25 mouse cellular contexts compared by ENCODE assay signal in genomic region chr2:180897857-180898256, GRCm38 (mm10). TPM values are rescaled to one million over a fixed set of nuclear protein-coding genes. Genes with fewer than 3 reads are reported as not detected.
DNase-seq lines count a peak whose midpoint lies in the region; ATAC-seq and TF ChIP-seq lines count a peak whose summit lies in the region.
"Had no signal": no experiment of that assay in that cellular context is flagged by ENCODE, and none has a peak within 500 bp of the region (broad histone marks: within the 10 kb centered on the region; RNA-seq: fewer than 3 reads in every experiment).

No protein-coding gene starts in this region.

- ATAC-seq in forebrain, embryonic 13.5 days: no peak
- no peak for ATAC-seq in hindbrain, postnatal 0 days
- ATAC-seq: intestine, postnatal 0 days had no signal

- H3K4me2 ChIP-seq in forebrain, embryonic 13.5 days: no peak overlapping the region
- no peak overlapping the region for H3K4me2 ChIP-seq in hindbrain, postnatal 0 days (ENCODE audit: low read depth, low read length)
- H3K4me2 ChIP-seq: heart, embryonic 11.5 days; liver, embryonic 11.5 days; lung, embryonic 14.5 days had no signal

- 73% methylated on average over 6 of the region's 6 CpGs for WGBS in forebrain, embryonic 13.5 days
- 81% methylated on average over 6 of the region's 6 CpGs for WGBS in forebrain, embryonic 10.5 days
- 57% methylated on average over 6 of the region's 6 CpGs for WGBS in hindbrain, postnatal 0 days
- 31% methylated on average over 6 of the region's 6 CpGs for WGBS in olfactory bulb, adult 2 months
- WGBS in heart, adult 2 months: 66% methylated on average over 6 of the region's 6 CpGs

- H3K9ac ChIP-seq in forebrain, embryonic 13.5 days: no peak overlapping the region
- no peak overlapping the region for H3K9ac ChIP-seq in hindbrain, postnatal 0 days (replicated peaks; ENCODE audit: low read length)
- H3K9ac ChIP-seq in heart, adult 2 months (ENCODE audit: low read depth, low read length): no peak overlapping the region
- H3K9ac ChIP-seq: lung, embryonic 14.5 days had no signal

- H3K4me1 ChIP-seq in forebrain, embryonic 13.5 days: peaks cover 30% of the 10 kb centered on the region
- peaks cover 43% of the 10 kb centered on the region for H3K4me1 ChIP-seq in forebrain, embryonic 10.5 days
- no peaks in the 10 kb centered on the region for H3K4me1 ChIP-seq in hindbrain, postnatal 0 days (ENCODE audit: insufficient read depth, low read length)
- peaks cover 29% of the 10 kb centered on the region for H3K4me1 ChIP-seq in olfactory bulb, adult 2 months (ENCODE audit: control insufficient read depth, insufficient read depth, low read length)
- no peaks in the 10 kb centered on the region; the same call in 1 of the 2 replicates for H3K4me1 ChIP-seq in heart, adult 2 months (ENCODE audit: control insufficient read depth, insufficient read depth, low read length)

- no peak overlapping the region for H3K4me3 ChIP-seq in forebrain, embryonic 13.5 days
- no peak overlapping the region for H3K4me3 ChIP-seq in forebrain, embryonic 10.5 days
- H3K4me3 ChIP-seq in hindbrain, postnatal 0 days (ENCODE audit: low read length): no peak overlapping the region
- H3K4me3 ChIP-seq in olfactory bulb, adult 2 months (ENCODE audit: insufficient read depth, low read depth, low read length): no peak overlapping the region
- H3K4me3 ChIP-seq in heart, adult 2 months: no peak overlapping the region

- H3K79me2 ChIP-seq in heart, adult 2 months (replicated peaks; ENCODE audit: control insufficient read depth, insufficient read depth, low read length): no peaks in the 10 kb centered on the region

- DNase-seq in forebrain, embryonic 10.5 days (ENCODE audit: extremely low spot score, low spot score): no peak
- peak; percentile 18 for DNase-seq in right cerebral cortex, adult 18-20 months
- DNase-seq in right cerebral cortex, postnatal 36 days (ENCODE audit: low spot score in 2 of 2): no peak
- DNase-seq in hindbrain, postnatal 0 days (ENCODE audit: low spot score): no peak
- DNase-seq in heart, adult 2 months: no peak
- DNase-seq in spleen, postnatal 10 days (ENCODE audit: low spot score in 2 of 2): no peak
- DNase-seq: cerebellum, adult 18-20 months; embryo, embryonic 11 days; gastrocnemius, postnatal 36 days; heart, postnatal 36 days; kidney, postnatal 10 days; left cerebral cortex, postnatal 4 days; lung, embryonic 14.5 days; thymus, postnatal 4 days had no signal

- no peaks in the 10 kb centered on the region for H3K27me3 ChIP-seq in forebrain, embryonic 13.5 days
- peaks cover 32% of the 10 kb centered on the region for H3K27me3 ChIP-seq in forebrain, embryonic 10.5 days (ENCODE audit: poor library complexity, severe bottlenecking)
- no peaks in the 10 kb centered on the region for H3K27me3 ChIP-seq in hindbrain, postnatal 0 days (ENCODE audit: insufficient read depth, low read length)
- peaks cover 18% of the 10 kb centered on the region for H3K27me3 ChIP-seq in heart, adult 2 months (ENCODE audit: control insufficient read depth, insufficient read depth, low read length)

- no peak for TF ChIP-seq CTCF in hindbrain, postnatal 0 days (IDR thresholded peaks at IDR 0.05; ENCODE audit: low read depth)
- TF ChIP-seq CTCF in olfactory bulb, adult 2 months (IDR thresholded peaks at IDR 0.05; ENCODE audit: insufficient read depth, low read depth, low read length): no peak
- no peak for TF ChIP-seq CTCF in heart, adult 2 months (IDR thresholded peaks at IDR 0.05)

- no peak for TF ChIP-seq POLR2A in olfactory bulb, adult 2 months (IDR thresholded peaks at IDR 0.05; ENCODE audit: insufficient read depth, low read depth, low read length)
- no peak for TF ChIP-seq POLR2A in heart, adult 2 months (IDR thresholded peaks at IDR 0.05; ENCODE audit: insufficient read depth, low read depth, low read length)

- TF ChIP-seq EP300 in heart, adult 2 months (IDR thresholded peaks at IDR 0.05; ENCODE audit: insufficient read depth, low read depth, low read length): no peak

- H3K9me3 ChIP-seq in forebrain, embryonic 13.5 days (replicated peaks): no peaks in the 10 kb centered on the region
- no peaks in the 10 kb centered on the region for H3K9me3 ChIP-seq in forebrain, embryonic 10.5 days
- no peaks in the 10 kb centered on the region for H3K9me3 ChIP-seq in hindbrain, postnatal 0 days (ENCODE audit: low read length)

- intact Hi-C loops in heart, adult 2 months (cut with DNase I): no loop called here

- peak overlapping the region; percentile 10; the same call in 1 of the 2 replicates for H3K27ac ChIP-seq in forebrain, embryonic 13.5 days
- no peak overlapping the region for H3K27ac ChIP-seq in forebrain, embryonic 10.5 days
- H3K27ac ChIP-seq in hindbrain, postnatal 0 days: peak overlapping the region; percentile 43; the same call in 1 of the 2 replicates
- H3K27ac ChIP-seq in olfactory bulb, adult 2 months (ENCODE audit: insufficient read depth, low read depth, low read length): peak overlapping the region; percentile 70
- no peak overlapping the region for H3K27ac ChIP-seq in heart, adult 2 months
- H3K27ac ChIP-seq: macrophage; stomach, postnatal 0 days had no signal

- H3K36me3 ChIP-seq in forebrain, embryonic 13.5 days (ENCODE audit: poor library complexity, severe bottlenecking): peaks cover 13% of the 10 kb centered on the region
- H3K36me3 ChIP-seq in forebrain, embryonic 10.5 days (replicated peaks): peaks cover 12% of the 10 kb centered on the region
- 0 out of 2 replicates have a peak, but pooled peaks cover under 1% of the 10 kb centered on the region for H3K36me3 ChIP-seq in hindbrain, postnatal 0 days (ENCODE audit: insufficient read depth, low read length)
- H3K36me3 ChIP-seq in heart, adult 2 months (ENCODE audit: control insufficient read depth, insufficient read depth, low read length): no peaks in the 10 kb centered on the region

RNA-seq across cellular contexts. Expression of gene Ythdf1, which starts 22.9 kb away (rescaled TPM):
- 25.3 and 33.1 TPM in 2 replicates for polyA plus RNA-seq in forebrain, embryonic 13.5 days (2015; fragmentation: Nextera tagmentation; extraction: Ambion mirVana)
- polyA plus RNA-seq in forebrain, embryonic 10.5 days (2016; fragmentation: Nextera tagmentation; extraction: Ambion mirVana): 47.4 and 56.6 TPM in 2 replicates
- 32.9 and 51.8 TPM in 2 replicates for total RNA-seq in hindbrain, postnatal 0 days (2014; rRNA removed)
- polyA plus RNA-seq in hindbrain, postnatal 0 days (2015; fragmentation: Nextera tagmentation; extraction: Ambion mirVana): 49.8 and 52.9 TPM in 2 replicates
- polyA plus RNA-seq in olfactory bulb, adult 2 months (2012; ENCODE audit: insufficient read depth, insufficient read length, low replicate concordance, missing spikeins): not detected in 2 replicates
- total RNA-seq in heart, adult 2 months (2021): 10 to 100 TPM; 31.7 to 36.4 TPM
- 30.8 and 51.1 TPM in 2 replicates for polyA plus RNA-seq in heart, adult 2 months (2012; rRNA removed)

RNA-seq across cellular contexts. Expression of gene Birc7, which starts 31.0 kb away (rescaled TPM):
- 0.14 and 0.25 TPM in 2 replicates for polyA plus RNA-seq in forebrain, embryonic 13.5 days (2015; fragmentation: Nextera tagmentation; extraction: Ambion mirVana)
- 0.54 and 0.56 TPM in 2 replicates for polyA plus RNA-seq in forebrain, embryonic 10.5 days (2016; fragmentation: Nextera tagmentation; extraction: Ambion mirVana)
- 0.29 TPM in 1 of 2 replicates, not detected in the other for total RNA-seq in hindbrain, postnatal 0 days (2014; rRNA removed)
- polyA plus RNA-seq in hindbrain, postnatal 0 days (2015; fragmentation: Nextera tagmentation; extraction: Ambion mirVana): 0.40 TPM in 2 replicates
- not detected in 2 replicates for polyA plus RNA-seq in olfactory bulb, adult 2 months (2012; ENCODE audit: insufficient read depth, insufficient read length, low replicate concordance, missing spikeins)
- total RNA-seq in heart, adult 2 months (2021): not detected
- not detected in 2 replicates for polyA plus RNA-seq in heart, adult 2 months (2012; rRNA removed)
- total RNA-seq: adrenal gland, adult 18-20 months; gastrocnemius, postnatal 36 days; heart, postnatal 36 days; layer of hippocampus, postnatal 10 days; left cerebral cortex, postnatal 4 days had no signal
- polyA plus RNA-seq: C2C12; intestine, postnatal 0 days; liver, embryonic 11.5 days; macrophage; spleen, adult 2 months had no signal

RNA-seq across cellular contexts. Expression of gene Nkain4, which starts 56.6 kb away (rescaled TPM):
- polyA plus RNA-seq in forebrain, embryonic 13.5 days (2015; fragmentation: Nextera tagmentation; extraction: Ambion mirVana): 53.3 and 53.8 TPM in 2 replicates
- polyA plus RNA-seq in forebrain, embryonic 10.5 days (2016; fragmentation: Nextera tagmentation; extraction: Ambion mirVana): 19.7 and 27.0 TPM in 2 replicates
- total RNA-seq in hindbrain, postnatal 0 days (2014; rRNA removed): 56.6 and 76.0 TPM in 2 replicates
- 118 and 133 TPM in 2 replicates for polyA plus RNA-seq in hindbrain, postnatal 0 days (2015; fragmentation: Nextera tagmentation; extraction: Ambion mirVana)
- polyA plus RNA-seq in olfactory bulb, adult 2 months (2012; ENCODE audit: insufficient read depth, insufficient read length, low replicate concordance, missing spikeins): not detected in 2 replicates
- 1 to 10 TPM; 7.0 to 7.3 TPM for total RNA-seq in heart, adult 2 months (2021)
- polyA plus RNA-seq in heart, adult 2 months (2012; rRNA removed): 18.0 and 29.4 TPM in 2 replicates
- total RNA-seq: gastrocnemius, postnatal 36 days had no signal
- polyA plus RNA-seq: C2C12, macrophage had no signal

Comparison
In these comparisons a context has a peak if more than half of its experiments do, and no peak if none do; other contexts are left out.
1. H3K27ac ChIP-seq: peak in forebrain, embryonic 13.5 days (single experiment), hindbrain, postnatal 0 days (single experiment) and olfactory bulb, adult 2 months (single experiment); none in forebrain, embryonic 10.5 days (single experiment) and heart, adult 2 months (single experiment).
2. RNA of gene Nkain4, which starts 56.6 kb away (polyA plus RNA-seq): 118 to 133 TPM in hindbrain, postnatal 0 days, 53.3 to 53.8 TPM in forebrain, embryonic 13.5 days, 19.7 to 27.0 TPM in forebrain, embryonic 10.5 days and 18.0 to 29.4 TPM in heart, adult 2 months; not detected in olfactory bulb, adult 2 months; every median in the first group is over 10 times any median in the second.